Mouse (Mus musculus) liver, postnatal 0 days (tissue): ENCODE results near the gene Kmt2c.

Experiments
- CTCF ChIP-seq: sonication (generic); IDR thresholded peaks from 2 replicates; pipeline ENCODE4 v1.5.1; 2016; ENCODE audit warnings: antibody characterized with exemption, low read depth
- EP300 ChIP-seq: IDR thresholded peaks from 2 replicates; pipeline ENCODE4 v1.6.1; 2016; ENCODE audit warnings: antibody characterized with exemption, low read depth, mild to moderate bottlenecking

DNA sequence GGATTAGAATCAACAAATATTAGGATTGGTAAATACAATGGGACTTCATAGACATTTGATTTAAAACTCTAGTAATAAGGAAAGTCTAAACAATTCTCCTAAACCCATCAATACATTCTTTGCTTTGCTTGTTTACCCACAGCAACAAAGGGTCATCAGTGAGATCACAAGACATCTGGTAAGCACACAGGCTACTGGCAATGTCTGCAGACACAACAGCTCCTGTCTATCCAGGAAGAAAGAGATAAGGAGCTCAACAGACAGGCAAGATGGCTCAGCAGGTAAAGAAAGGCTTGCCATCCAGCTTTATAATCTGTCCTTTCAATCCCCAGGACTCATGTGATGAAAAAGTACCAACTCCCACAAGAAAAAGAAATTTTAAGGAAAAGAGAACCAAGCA is 19.7 kb downstream of the Kmt2c start:
- TF ChIP-seq CTCF (no peak), EP300 (no peak)
